Mouse (Mus musculus) midbrain, embryonic 12.5 days (tissue): ENCODE measurements around the gene Mr1. TPM values are rescaled to one million over a fixed set of nuclear protein-coding genes. Genes with fewer than 3 reads are reported as not detected.

Source experiments
- ATAC-seq: fragments of 200-750 bp; cut with Nextera tagmentation; 2 replicates; pipeline ENCODE4 v1.8.0; 2017; ENCODE audit warnings: low read depth, moderate TSS enrichment, moderate library complexity; ENCODE audit not compliant: low FRiP score
- H3K27ac ChIP-seq: fragments of 300-500 bp; sonication (generic); replicated peaks from 2 replicates; pipeline ENCODE4 v1.5.1; 2016; ENCODE audit warnings: mild to moderate bottlenecking
- H3K27me3 ChIP-seq: fragments of 300-500 bp; sonication (generic); 2 replicates; pipeline ENCODE4 v1.6.1; 2016; ENCODE audit warnings: mild to moderate bottlenecking
- H3K36me3 ChIP-seq: fragments of 300-500 bp; sonication (generic); 2 replicates; pipeline ENCODE4 v1.6.1; 2016
- H3K4me1 ChIP-seq: fragments of 300-500 bp; sonication (generic); 2 replicates; pipeline ENCODE4 v1.6.1; 2016
- H3K4me2 ChIP-seq: fragments of 300-500 bp; sonication (generic); replicated peaks from 2 replicates; pipeline ENCODE4 v1.6.1; 2016; ENCODE audit warnings: mild to moderate bottlenecking, moderate library complexity
- H3K4me3 ChIP-seq: fragments of 300-500 bp; sonication (generic); 2 replicates; pipeline ENCODE4 v1.5.1; 2016; ENCODE audit warnings: mild to moderate bottlenecking
- H3K9ac ChIP-seq: fragments of 300-500 bp; sonication (generic); replicated peaks from 2 replicates; pipeline ENCODE4 v1.6.1; 2016; ENCODE audit warnings: mild to moderate bottlenecking, moderate library complexity
- H3K9me3 ChIP-seq: fragments of 300-500 bp; sonication (generic); 2 replicates; pipeline ENCODE4 v1.6.1; 2016; ENCODE audit warnings: mild to moderate bottlenecking
- WGBS: fragments of 180-500 bp; shearing (Covaris S2); methylation state at CpG from one replicate; pipeline ENCODE4 v1.1.7; 2016; 5-methylcytosine and 5-hydroxymethylcytosine counted together
- polyA plus RNA-seq: library from polyadenylated mRNA; unstranded; fragments of >200 nt; fragmentation: Nextera tagmentation; extraction: Ambion mirVana; gene quantifications from 2 replicates; pipeline ENCODE4 v1.2.1, GENCODE M21; 2016

Gene Mr1
- polyA plus RNA-seq, 1 experiment from 2014 or later: 0.46 TPM

- H3K4me2 ChIP-seq: no peak overlapping the region
- H3K9me3 ChIP-seq: no peaks in the 10 kb centered on the region
- peaks cover 14% of the 10 kb centered on the region for H3K27me3 ChIP-seq
- no peak overlapping the region for H3K4me3 ChIP-seq
- no peak overlapping the region for H3K9ac ChIP-seq
- no peak for ATAC-seq
- H3K27ac ChIP-seq: no peak overlapping the region
- 63% methylated on average over 1 of the region's 1 CpGs for WGBS
- H3K36me3 ChIP-seq: no peaks in the 10 kb centered on the region
- H3K4me1 ChIP-seq: peaks cover 49% of the 10 kb centered on the region
Observed at GRCm38 (mm10) chr1:155090736-155091135, 55.9 kb downstream of the Mr1 start.

DNA sequence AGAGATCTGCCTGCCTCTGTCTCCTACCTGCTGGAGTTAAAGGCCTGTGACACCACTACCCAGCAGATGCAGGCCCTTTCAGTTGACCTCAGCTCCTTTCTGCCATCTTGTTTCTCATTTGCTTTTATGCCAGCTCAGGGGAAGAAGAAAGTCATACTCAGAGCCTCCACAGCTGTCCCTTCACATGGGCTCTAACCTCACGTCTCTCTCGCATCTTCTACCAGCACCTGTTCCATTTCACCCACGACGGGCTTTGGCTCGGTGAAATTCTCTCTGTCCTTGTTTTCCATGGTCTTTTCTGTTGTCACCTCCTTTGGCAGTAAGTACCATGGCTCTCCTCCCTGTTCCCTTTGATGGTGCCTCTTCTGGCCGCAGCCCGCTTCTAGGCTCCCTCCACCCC, 56.3 kb downstream of the Mr1 start:
- Histone ChIP-seq H3K9ac (no peak overlapping the region), H3K27me3 (peaks cover 14% of the 10 kb centered on the region), H3K4me1 (peaks cover 50% of the 10 kb centered on the region), H3K4me3 (no peak overlapping the region), H3K4me2 (no peak overlapping the region), H3K27ac (no peak overlapping the region), H3K9me3 (no peaks in the 10 kb centered on the region), H3K36me3 (no peaks in the 10 kb centered on the region)
- WGBS: 94% methylated on average over 7 of the region's 7 CpGs
- ATAC-seq: no peak

DNA sequence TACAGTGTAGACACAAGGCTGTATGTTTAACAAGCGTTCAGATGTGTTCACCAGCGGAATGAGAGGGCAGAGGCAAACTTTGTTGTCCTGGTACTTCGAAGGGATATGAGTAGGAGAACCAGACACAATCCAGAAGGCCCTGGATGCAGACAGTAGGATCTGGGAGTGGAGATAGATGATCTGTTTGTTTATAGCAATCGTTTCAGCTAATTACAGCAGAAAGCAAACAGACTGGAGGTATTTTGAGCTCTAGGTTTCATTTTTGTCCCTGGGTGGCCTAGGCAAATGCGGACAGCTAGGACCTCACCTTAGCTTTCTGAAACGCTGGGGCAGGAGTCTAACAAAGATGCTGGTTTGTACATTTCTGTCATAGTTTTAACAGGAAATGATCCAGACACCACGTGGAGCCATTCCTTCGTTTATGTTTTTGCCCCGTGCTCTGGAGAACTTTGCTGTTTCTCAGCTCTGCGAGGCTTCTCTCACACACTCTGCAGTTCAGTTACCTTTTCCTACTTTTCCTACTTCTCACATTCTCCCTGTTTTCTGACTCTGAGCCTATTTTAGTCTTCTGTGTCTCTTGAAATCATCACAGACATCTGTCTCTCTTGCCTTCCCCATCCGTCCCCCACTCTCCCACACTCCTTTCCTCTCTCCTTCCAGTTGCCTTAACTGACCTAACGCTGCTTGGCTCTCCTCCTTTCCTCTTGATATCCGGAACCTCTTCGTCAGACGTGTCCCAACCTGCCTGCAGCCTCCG, 57.6 kb downstream of the Mr1 start:
- H3K4me1 ChIP-seq: peaks cover 63% of the 10 kb centered on the region
- no peak for ATAC-seq
- H3K9me3 ChIP-seq: no peaks in the 10 kb centered on the region
- no peaks in the 10 kb centered on the region for H3K36me3 ChIP-seq
- 74% methylated on average over 16 of the region's 16 CpGs for WGBS
- no peak overlapping the region for H3K9ac ChIP-seq
- no peak overlapping the region for H3K27ac ChIP-seq
- H3K4me3 ChIP-seq: no peak overlapping the region
- no peak overlapping the region for H3K4me2 ChIP-seq
- peaks cover 14% of the 10 kb centered on the region for H3K27me3 ChIP-seq

- no peaks in the 10 kb centered on the region for H3K9me3 ChIP-seq
- no peak overlapping the region for H3K4me3 ChIP-seq
- 94% methylated on average over 4 of the region's 4 CpGs for WGBS
- H3K4me2 ChIP-seq: no peak overlapping the region
- no peak overlapping the region for H3K27ac ChIP-seq
- no peaks in the 10 kb centered on the region for H3K36me3 ChIP-seq
- no peak overlapping the region for H3K9ac ChIP-seq
- H3K4me1 ChIP-seq: peaks cover 58% of the 10 kb centered on the region
- ATAC-seq: no peak
- peaks cover 14% of the 10 kb centered on the region for H3K27me3 ChIP-seq
Observed at GRCm38 (mm10) chr1:155088046-155088445, 58.6 kb downstream of the Mr1 start.

DNA sequence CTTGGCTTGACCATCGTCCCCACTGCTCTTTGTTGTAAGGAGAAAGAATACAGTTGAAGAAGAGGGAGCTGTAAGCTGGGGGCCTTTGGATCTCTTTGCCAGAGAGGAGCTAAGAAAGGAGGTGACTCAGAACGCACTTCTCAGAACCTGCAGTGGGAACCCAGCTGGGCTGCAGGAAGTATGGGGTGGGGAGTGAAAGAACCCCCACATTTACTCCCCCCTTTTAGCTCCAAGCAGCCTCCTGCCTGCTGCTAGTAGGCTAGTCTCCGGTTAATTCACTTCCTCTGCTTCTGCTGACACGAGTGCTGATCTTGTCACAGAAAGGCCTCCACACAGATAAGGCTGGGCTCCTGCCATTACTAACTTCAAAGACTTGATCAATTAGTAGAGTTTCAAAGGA, 59.7 kb downstream of the Mr1 start:
- H3K36me3 ChIP-seq: no peaks in the 10 kb centered on the region
- no peak overlapping the region for H3K4me2 ChIP-seq
- peak overlapping the region; percentile 73 for H3K27ac ChIP-seq
- no peak overlapping the region for H3K4me3 ChIP-seq
- no peaks in the 10 kb centered on the region for H3K9me3 ChIP-seq
- WGBS: 20% methylated on average over 4 of the region's 4 CpGs
- peak overlapping the region; percentile 11; the same call in 1 of the 2 replicates for H3K9ac ChIP-seq
- no peak for ATAC-seq
- peaks cover 58% of the 10 kb centered on the region for H3K4me1 ChIP-seq
- peaks cover 14% of the 10 kb centered on the region for H3K27me3 ChIP-seq

GRCm38 (mm10) chr1:155086416-155086815, 60.2 kb downstream of the Mr1 start:
- Histone ChIP-seq H3K4me1 (peaks cover 58% of the 10 kb centered on the region), H3K9ac (no peak overlapping the region; the same call in 1 of the 2 replicates), H3K27me3 (peaks cover 14% of the 10 kb centered on the region), H3K9me3 (no peaks in the 10 kb centered on the region), H3K36me3 (no peaks in the 10 kb centered on the region), H3K27ac (peak overlapping the region; percentile 73), H3K4me3 (no peak overlapping the region), H3K4me2 (no peak overlapping the region)
- ATAC-seq: no peak
- 5% methylated on average over 7 of the region's 7 CpGs for WGBS

DNA sequence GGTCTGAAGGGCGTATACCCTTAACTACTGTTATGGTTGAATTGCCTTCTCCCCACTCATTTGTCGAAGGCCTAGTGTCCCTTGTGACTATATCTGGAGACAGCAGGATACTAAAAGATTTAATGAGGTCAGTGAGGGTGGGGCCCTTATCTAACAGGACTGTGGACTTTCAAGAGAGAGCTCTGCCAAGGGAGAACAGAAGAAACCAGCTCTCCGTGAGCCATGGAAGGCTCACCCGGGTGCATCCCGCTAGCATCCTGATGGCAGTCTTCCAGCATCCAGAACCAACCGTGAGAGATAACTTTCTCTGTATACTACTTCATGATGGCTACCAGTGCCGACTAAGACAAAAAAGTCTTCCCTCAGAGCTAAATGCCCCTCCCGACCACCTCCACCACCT, 61.8 kb downstream of the Mr1 start:
- H3K27me3 ChIP-seq: peaks cover 9% of the 10 kb centered on the region
- H3K9ac ChIP-seq: no peak overlapping the region
- no peak for ATAC-seq
- H3K9me3 ChIP-seq: no peaks in the 10 kb centered on the region
- H3K27ac ChIP-seq: 0 out of 2 replicates have a peak overlapping the region, but pooled peaks have one; percentile 73
- no peak overlapping the region for H3K4me2 ChIP-seq
- 47% methylated on average over 8 of the region's 8 CpGs for WGBS
- no peak overlapping the region for H3K4me3 ChIP-seq
- peaks cover 62% of the 10 kb centered on the region for H3K4me1 ChIP-seq
- H3K36me3 ChIP-seq: no peaks in the 10 kb centered on the region

DNA sequence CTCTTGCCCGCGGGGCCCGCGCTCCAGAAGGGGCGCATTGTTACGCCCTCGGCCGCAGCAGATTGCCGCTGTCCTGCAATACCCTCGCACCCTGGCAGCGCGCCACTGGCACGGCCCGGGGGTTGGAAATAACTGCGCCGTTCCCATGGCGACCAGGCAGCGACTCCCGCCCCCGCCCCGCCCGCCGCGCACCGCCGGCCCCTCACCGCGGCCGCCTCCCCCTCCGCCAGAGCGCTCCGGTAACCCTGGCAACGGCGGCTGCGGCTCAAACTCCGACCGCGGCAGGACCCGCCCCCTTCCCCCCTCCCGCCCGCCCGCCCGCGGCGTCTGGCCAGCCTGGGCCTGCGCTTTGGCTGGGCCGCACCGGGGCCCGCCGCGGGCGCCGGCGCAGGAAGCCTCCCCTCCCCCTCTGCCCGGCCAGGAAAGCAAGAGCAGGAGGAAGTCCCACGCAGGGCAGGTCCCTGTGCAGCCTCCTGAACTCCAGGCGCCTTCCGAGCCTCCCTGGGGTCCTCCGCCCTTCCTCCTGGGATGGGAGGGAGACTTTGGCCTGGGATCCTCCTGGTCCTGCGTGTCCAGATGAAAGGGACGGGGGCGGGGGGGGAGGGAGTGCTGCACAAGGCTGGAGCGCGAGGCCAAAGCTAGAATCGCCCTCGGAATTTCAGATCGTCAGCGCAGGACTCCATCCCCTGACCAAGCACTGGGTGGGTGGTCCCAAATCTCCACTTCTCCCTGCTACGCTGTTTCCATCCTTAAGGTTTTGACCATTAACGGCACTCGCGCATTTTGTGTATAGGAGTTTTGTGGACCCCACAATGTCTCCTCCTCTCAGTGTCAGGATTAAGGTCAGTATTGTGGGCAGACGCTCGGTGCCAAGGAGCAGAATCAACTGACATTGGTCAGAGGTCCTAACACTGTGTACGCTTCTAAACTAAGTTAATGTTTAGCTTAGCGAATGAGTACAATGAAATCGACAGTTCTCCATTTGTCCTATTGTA, 63.0 kb downstream of the Mr1 start:
- ATAC-seq: peak; percentile 95
- H3K4me3 ChIP-seq: peak overlapping the region; percentile 38
- WGBS: under 1% methylated on average over 60 of the region's 77 CpGs
- no peaks in the 10 kb centered on the region for H3K36me3 ChIP-seq
- H3K9ac ChIP-seq: peak overlapping the region; percentile 57
- H3K4me2 ChIP-seq: peak overlapping the region; percentile 68
- H3K27me3 ChIP-seq: peaks cover 9% of the 10 kb centered on the region
- peak overlapping the region; percentile 98 for H3K27ac ChIP-seq
- no peaks in the 10 kb centered on the region for H3K9me3 ChIP-seq
- H3K4me1 ChIP-seq: peaks cover 66% of the 10 kb centered on the region

DNA sequence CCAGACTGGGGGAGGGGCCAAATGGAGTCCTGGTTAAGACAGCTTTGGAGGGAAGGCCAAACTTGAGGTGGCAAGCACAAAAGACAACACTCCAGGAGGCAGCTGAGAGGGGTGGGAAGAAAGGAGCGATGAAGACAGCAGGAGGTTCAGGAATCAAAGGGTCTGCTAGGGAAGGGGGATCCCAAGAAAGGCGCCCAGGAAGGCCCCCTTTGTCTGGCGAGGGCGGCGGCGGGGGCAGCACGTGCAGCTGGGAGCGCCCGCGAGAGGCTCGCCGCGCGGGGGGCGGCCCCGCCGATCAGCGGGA, 63.7 kb downstream of the Mr1 start:
- no peaks in the 10 kb centered on the region for H3K9me3 ChIP-seq
- H3K27me3 ChIP-seq: peaks cover 9% of the 10 kb centered on the region
- H3K4me2 ChIP-seq: peak overlapping the region; percentile 68
- H3K27ac ChIP-seq: peak overlapping the region; percentile 98
- peak overlapping the region; percentile 50 for H3K9ac ChIP-seq
- no peaks in the 10 kb centered on the region for H3K36me3 ChIP-seq
- WGBS: 0% methylated on average over 18 of the region's 18 CpGs
- ATAC-seq: no peak; the same call in 1 of the 2 replicates
- H3K4me3 ChIP-seq: peak overlapping the region; percentile 38
- peaks cover 69% of the 10 kb centered on the region for H3K4me1 ChIP-seq

DNA sequence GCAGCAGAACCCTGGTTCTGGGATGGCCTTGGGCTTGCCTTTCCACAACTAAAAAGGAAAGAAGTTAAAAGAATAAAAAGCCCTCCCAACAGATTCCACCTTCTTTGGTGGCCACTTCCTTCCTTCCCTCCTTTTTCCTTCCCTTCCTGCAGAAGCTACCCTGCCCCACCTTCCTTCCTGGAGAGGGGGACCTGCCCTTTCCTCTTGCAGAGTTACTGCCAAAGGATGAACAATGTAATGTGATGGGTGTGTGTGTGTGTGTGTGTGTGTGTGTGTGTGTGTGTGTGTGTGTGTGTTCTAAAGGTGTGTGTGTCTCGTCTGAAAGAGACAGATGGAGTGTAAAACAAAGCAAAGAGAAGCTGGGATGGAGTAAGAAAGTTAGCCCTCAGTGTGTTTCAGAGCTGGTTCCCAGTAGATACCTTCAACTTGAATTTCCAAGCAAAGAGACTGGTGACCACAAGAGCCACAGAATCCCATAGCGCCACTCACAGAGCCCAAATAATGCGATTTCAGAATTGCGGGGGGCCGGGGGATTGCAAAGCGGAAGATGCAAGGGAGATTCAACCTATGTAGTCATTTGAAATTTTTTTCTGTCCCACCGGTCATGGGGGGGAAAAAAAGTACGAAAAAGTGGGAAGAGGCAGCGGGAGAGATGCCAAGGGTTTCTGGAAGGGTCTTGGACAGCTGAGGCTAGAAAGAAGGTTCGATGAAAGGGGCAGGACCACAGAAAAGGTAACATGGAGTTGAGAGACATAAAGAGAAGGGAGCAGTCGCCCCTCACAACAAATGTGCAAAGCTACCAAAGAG, 64.3 kb downstream of the Mr1 start:
- peak overlapping the region; percentile 98 for H3K27ac ChIP-seq
- H3K4me1 ChIP-seq: peaks cover 73% of the 10 kb centered on the region
- H3K4me3 ChIP-seq: peak overlapping the region; percentile 38
- H3K9me3 ChIP-seq: no peaks in the 10 kb centered on the region
- H3K36me3 ChIP-seq: no peaks in the 10 kb centered on the region
- H3K27me3 ChIP-seq: peaks cover 7% of the 10 kb centered on the region
- peak overlapping the region; percentile 50 for H3K9ac ChIP-seq
- no peak for ATAC-seq
- WGBS: 2% methylated on average over 11 of the region's 11 CpGs
- H3K4me2 ChIP-seq: peak overlapping the region; percentile 68

- H3K9me3 ChIP-seq: no peaks in the 10 kb centered on the region
- H3K9ac ChIP-seq: 0 out of 2 replicates have a peak overlapping the region, but pooled peaks have one; percentile 20
- no peak overlapping the region for H3K27ac ChIP-seq
- H3K4me1 ChIP-seq: peaks cover 52% of the 10 kb centered on the region
- no peak for ATAC-seq
- no peak overlapping the region for H3K4me2 ChIP-seq
- WGBS: 79% methylated on average over 3 of the region's 3 CpGs
- H3K27me3 ChIP-seq: 0 out of 2 replicates have a peak, but pooled peaks cover 12% of the 10 kb centered on the region
- no peak overlapping the region for H3K4me3 ChIP-seq
- H3K36me3 ChIP-seq: no peaks in the 10 kb centered on the region
Observed at GRCm38 (mm10) chr1:155077675-155078074, 68.9 kb downstream of the Mr1 start.
